Mouse (Mus musculus): ENCODE measurements around the gene Sh3kbp1. TPM values are rescaled to one million over a fixed set of nuclear protein-coding genes. Genes with fewer than 3 reads are reported as not detected.
"Not testable (repeated sequence)": the region's sequence is repeated elsewhere in the genome, so short reads cannot be mapped to it uniquely, and the experiment has no call there.

The Sh3kbp1 gene
- total RNA-seq (2014; rRNA removed) (42.0 and 45.5 TPM in 2 replicates), polyA plus RNA-seq (2015; fragmentation: Nextera tagmentation; extraction: Ambion mirVana) (41.1 and 43.4 TPM in 2 replicates)

DNA sequence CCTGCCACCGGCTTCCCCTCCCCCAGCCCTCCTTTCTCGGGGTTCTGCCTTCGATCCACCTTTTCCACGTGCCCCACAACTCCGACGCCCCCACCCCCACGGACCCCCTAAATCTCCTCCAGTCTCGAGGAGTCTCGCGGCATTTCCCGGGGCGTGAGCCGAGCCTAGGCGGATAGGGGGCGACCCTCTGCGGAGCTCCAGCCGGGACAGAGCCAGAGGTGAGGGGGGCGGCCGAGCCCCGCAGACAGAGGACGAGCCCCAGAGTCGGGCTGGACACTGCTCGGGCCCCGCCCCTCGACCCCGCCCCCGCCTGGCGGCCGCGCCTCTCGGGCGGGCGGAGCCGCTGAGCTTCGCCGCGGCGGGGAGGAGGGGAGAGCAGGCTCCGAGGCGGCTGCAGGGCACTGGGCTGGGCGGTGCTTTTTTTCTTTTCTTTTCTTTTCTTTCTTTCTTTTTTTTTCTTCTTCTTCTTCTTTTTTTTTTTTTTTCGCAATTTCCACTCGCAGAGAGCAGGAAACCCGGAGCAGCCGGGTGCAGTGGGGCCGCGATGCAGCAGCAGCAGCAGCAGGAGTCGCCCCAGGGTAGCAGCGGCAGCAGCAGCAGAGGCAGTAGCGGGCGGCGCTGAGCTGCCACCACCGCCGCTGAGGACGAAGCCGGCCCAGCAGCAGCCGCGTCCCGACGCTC is at the start of gene Sh3kbp1:
Gene Sh3kbp1 (plus strand): TSS at position 366 of the 681 bp plus-strand sequence.
- DNase-seq (ENCODE audit: low spot score) (peak; percentile 76), ATAC-seq (peak; percentile 90)
- Histone ChIP-seq H3K36me3 (ENCODE audit: insufficient read depth, low read length) (no peaks in the 10 kb centered on the region), H3K27me3 (ENCODE audit: insufficient read depth, low read length) (no peaks in the 10 kb centered on the region), H3K4me2 (ENCODE audit: low read depth, low read length) (peak within 1 kb of the TSS; percentile 60), H3K9me3 (ENCODE audit: low read length) (no peaks in the 10 kb centered on the region), H3K4me1 (ENCODE audit: insufficient read depth, low read length) (no peaks in the 10 kb centered on the region), H3K4me3 (ENCODE audit: low read length) (peak within 1 kb of the TSS; percentile 56), H3K9ac (replicated peaks; ENCODE audit: low read length) (peak within 1 kb of the TSS; percentile 61), H3K27ac (peak within 1 kb of the TSS; percentile 60)
- WGBS = 28% methylated on average over 49 of the region's 60 CpGs
- TF ChIP-seq CTCF (IDR thresholded peaks at IDR 0.05; ENCODE audit: low read depth) = no peak

DNA sequence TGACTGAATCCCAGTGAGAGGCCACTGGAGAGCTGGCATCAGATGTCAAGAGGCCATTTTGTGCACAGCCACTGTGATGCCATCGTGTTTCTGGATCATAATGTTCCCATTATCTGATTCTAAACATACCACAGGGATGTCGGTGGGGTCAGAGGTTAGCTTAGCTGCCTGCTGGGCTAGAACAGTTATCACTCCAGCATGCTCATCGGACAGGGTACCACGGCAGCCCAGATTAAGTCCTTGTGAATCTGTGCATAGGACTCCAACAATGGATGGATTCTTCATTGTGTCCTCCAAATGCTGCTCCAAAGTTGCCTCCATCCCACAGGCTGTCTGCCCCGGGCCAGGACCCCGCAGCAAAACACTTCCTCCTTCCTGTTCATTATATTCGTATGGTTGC is 42.3 kb upstream of the Sh3kbp1 start:
- not testable (repeated sequence) for H3K27ac ChIP-seq; H3K9ac ChIP-seq (replicated peaks; ENCODE audit: low read length); H3K9me3 ChIP-seq (ENCODE audit: low read length); H3K4me3 ChIP-seq (ENCODE audit: low read length); H3K36me3 ChIP-seq (ENCODE audit: insufficient read depth, low read length); H3K27me3 ChIP-seq (ENCODE audit: insufficient read depth, low read length); H3K4me2 ChIP-seq (ENCODE audit: low read depth, low read length); DNase-seq (ENCODE audit: low spot score); H3K4me1 ChIP-seq (ENCODE audit: insufficient read depth, low read length)
- WGBS = 52% methylated on average over 7 of the region's 7 CpGs
- ATAC-seq = 0 out of 2 replicates have a peak, but pooled peaks have one; percentile 35

- 0 out of 2 replicates have a peak, but pooled peaks have one; percentile 4 for TF ChIP-seq CTCF (IDR thresholded peaks at IDR 0.05; ENCODE audit: low read depth)
- Histone ChIP-seq H3K36me3 (ENCODE audit: insufficient read depth, low read length) (no peaks in the 10 kb centered on the region), H3K4me1 (ENCODE audit: insufficient read depth, low read length) (no peaks in the 10 kb centered on the region), H3K27ac (no peak overlapping the region), H3K9ac (replicated peaks; ENCODE audit: low read length) (no peak overlapping the region), H3K4me3 (ENCODE audit: low read length) (no peak overlapping the region), H3K9me3 (ENCODE audit: low read length) (no peaks in the 10 kb centered on the region), H3K4me2 (ENCODE audit: low read depth, low read length) (no peak overlapping the region), H3K27me3 (ENCODE audit: insufficient read depth, low read length) (no peaks in the 10 kb centered on the region)
- WGBS = 67% methylated on average over 1 of the region's 1 CpGs
- DNase-seq (ENCODE audit: low spot score) = peak; percentile 1
- ATAC-seq = no peak
These were observed 35.4 kb upstream of the Sh3kbp1 start for GRCm38 (mm10) chrX:159591633-159592032.

DNA sequence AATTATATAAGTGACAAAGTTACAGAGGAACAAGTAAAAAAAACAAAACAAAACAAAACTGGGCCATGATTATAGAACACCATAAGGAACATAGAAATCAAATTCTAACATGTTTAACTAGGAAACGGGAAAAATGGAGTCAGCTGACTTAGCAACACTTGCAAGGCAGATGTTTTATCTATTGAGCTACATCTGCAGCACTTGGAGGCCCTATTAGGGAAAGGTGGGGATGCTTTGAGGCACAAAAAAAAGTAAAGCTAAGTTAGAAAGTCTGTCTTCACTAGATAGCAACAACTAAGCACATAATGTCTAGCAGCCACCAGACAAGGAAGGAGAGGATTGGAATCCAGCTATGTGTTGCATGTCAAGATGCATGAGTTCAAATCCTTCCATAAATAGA is 29.6 kb upstream of the Sh3kbp1 start:
- TF ChIP-seq CTCF (IDR thresholded peaks at IDR 0.05; ENCODE audit: low read depth) = no peak
- ATAC-seq = no peak
- H3K36me3 ChIP-seq (ENCODE audit: insufficient read depth, low read length) = no peaks in the 10 kb centered on the region
- H3K27me3 ChIP-seq (ENCODE audit: insufficient read depth, low read length) = no peaks in the 10 kb centered on the region
- WGBS = 82% methylated on average over 1 of the region's 1 CpGs
- no peak for DNase-seq (ENCODE audit: low spot score)
- H3K4me2 ChIP-seq (ENCODE audit: low read depth, low read length) = no peak overlapping the region
- H3K27ac ChIP-seq = no peak overlapping the region
- no peaks in the 10 kb centered on the region for H3K9me3 ChIP-seq (ENCODE audit: low read length)
- no peaks in the 10 kb centered on the region for H3K4me1 ChIP-seq (ENCODE audit: insufficient read depth, low read length)
- no peak overlapping the region for H3K9ac ChIP-seq (replicated peaks; ENCODE audit: low read length)
- H3K4me3 ChIP-seq (ENCODE audit: low read length) = no peak overlapping the region

GRCm38 (mm10) chrX:159604832-159605231 is 22.2 kb upstream of the Sh3kbp1 start:
- no peak for ATAC-seq
- 79% methylated on average over 2 of the region's 2 CpGs for WGBS
- TF ChIP-seq CTCF (IDR thresholded peaks at IDR 0.05; ENCODE audit: low read depth) = no peak
- Histone ChIP-seq H3K9me3 (ENCODE audit: low read length) (no peaks in the 10 kb centered on the region), H3K4me3 (ENCODE audit: low read length) (no peak overlapping the region), H3K4me1 (ENCODE audit: insufficient read depth, low read length) (no peaks in the 10 kb centered on the region), H3K27me3 (ENCODE audit: insufficient read depth, low read length) (no peaks in the 10 kb centered on the region), H3K27ac (no peak overlapping the region), H3K4me2 (ENCODE audit: low read depth, low read length) (no peak overlapping the region), H3K9ac (replicated peaks; ENCODE audit: low read length) (no peak overlapping the region), H3K36me3 (ENCODE audit: insufficient read depth, low read length) (no peaks in the 10 kb centered on the region)
- DNase-seq (ENCODE audit: low spot score) = no peak

DNA sequence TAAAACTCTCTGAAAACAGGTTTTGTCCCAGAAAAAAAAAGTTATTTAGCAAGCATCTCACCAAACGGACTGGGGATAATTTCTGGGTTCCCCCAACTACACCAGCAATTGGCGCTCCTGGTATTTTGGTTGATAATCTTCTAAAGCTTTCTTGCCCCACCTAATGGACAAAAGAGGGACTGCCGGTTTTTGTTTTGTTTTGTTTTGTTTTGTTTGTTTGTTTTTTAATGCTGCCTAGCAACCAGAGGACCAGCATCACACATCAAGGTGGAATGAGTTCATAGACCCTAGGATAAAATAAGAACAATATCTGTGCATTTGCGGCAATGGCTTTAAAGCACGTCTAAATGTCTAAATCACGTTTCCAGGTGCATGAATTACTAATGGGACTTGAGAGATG is 20.1 kb upstream of the Sh3kbp1 start:
- DNase-seq (ENCODE audit: low spot score) = peak; percentile 52
- no peak overlapping the region for H3K27ac ChIP-seq
- H3K9ac ChIP-seq (replicated peaks; ENCODE audit: low read length) = no peak overlapping the region
- H3K4me3 ChIP-seq (ENCODE audit: low read length) = no peak overlapping the region
- 51% methylated on average over 6 of the region's 6 CpGs for WGBS
- H3K4me1 ChIP-seq (ENCODE audit: insufficient read depth, low read length) = no peaks in the 10 kb centered on the region
- H3K4me2 ChIP-seq (ENCODE audit: low read depth, low read length) = no peak overlapping the region
- peak; percentile 56 for TF ChIP-seq CTCF (IDR thresholded peaks at IDR 0.05; ENCODE audit: low read depth)
- no peaks in the 10 kb centered on the region for H3K9me3 ChIP-seq (ENCODE audit: low read length)
- no peak for ATAC-seq
- H3K27me3 ChIP-seq (ENCODE audit: insufficient read depth, low read length) = no peaks in the 10 kb centered on the region
- no peaks in the 10 kb centered on the region for H3K36me3 ChIP-seq (ENCODE audit: insufficient read depth, low read length)

DNA sequence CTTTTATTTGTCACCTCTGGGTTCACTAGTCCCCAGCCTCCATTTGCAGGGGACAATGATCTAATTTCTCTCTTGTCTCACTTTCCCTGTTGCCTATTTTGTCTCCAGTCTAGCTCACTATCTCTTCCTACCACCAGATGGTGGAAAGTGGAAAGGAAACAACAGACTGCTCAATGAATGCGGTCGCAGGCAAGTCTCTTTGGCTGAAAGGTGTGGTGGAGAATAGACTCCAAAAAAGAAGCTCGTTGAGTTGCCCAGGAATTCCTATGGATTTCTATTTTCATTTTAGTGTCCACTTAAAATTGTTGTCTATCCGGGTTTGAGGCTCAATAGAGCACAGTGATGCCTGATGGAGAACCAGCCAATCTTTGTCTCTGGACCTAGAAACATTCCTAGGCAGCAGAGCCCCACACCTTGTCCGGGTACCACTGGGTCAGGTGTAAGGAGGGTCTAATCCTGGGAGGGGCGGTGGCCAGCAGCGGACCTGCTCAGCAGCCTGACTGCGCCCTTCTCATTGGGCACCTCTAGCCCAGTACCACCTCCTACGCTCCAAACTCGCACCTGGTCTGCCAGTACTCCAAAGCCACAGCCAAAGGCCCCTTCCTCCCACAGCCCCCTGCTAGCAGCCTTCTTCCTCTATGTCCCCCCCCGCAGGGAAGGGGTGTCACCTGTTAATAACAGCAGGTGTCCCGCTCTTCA is 715 bp upstream of the Sh3kbp1 start:
- ATAC-seq (peak; percentile 72), DNase-seq (ENCODE audit: low spot score) (peak; percentile 69)
- peak; percentile 71 for TF ChIP-seq CTCF (IDR thresholded peaks at IDR 0.05; ENCODE audit: low read depth)
- H3K36me3 ChIP-seq (ENCODE audit: insufficient read depth, low read length) = no peaks in the 10 kb centered on the region
- H3K27ac ChIP-seq = peak overlapping the region; percentile 60; the same call in 1 of the 2 replicates
- H3K27me3 ChIP-seq (ENCODE audit: insufficient read depth, low read length) = no peaks in the 10 kb centered on the region
- peak overlapping the region; percentile 60 for H3K4me2 ChIP-seq (ENCODE audit: low read depth, low read length)
- H3K9me3 ChIP-seq (ENCODE audit: low read length) = no peaks in the 10 kb centered on the region
- peak overlapping the region; percentile 56 for H3K4me3 ChIP-seq (ENCODE audit: low read length)
- peak overlapping the region; percentile 61 for H3K9ac ChIP-seq (replicated peaks; ENCODE audit: low read length)
- H3K4me1 ChIP-seq (ENCODE audit: insufficient read depth, low read length) = no peaks in the 10 kb centered on the region
- 23% methylated on average over 12 of the region's 12 CpGs for WGBS
